Mouse (Mus musculus) midbrain, embryonic 12.5 days (tissue): ENCODE results near the gene Btbd6. TPM values are rescaled to one million over a fixed set of nuclear protein-coding genes. Genes with fewer than 3 reads are reported as not detected.

Experiments
- ATAC-seq: fragments of 200-750 bp; cut with Nextera tagmentation; 2 replicates; pipeline ENCODE4 v1.8.0; 2017; ENCODE audit warnings: low read depth, moderate TSS enrichment, moderate library complexity; ENCODE audit not compliant: low FRiP score
- H3K27ac ChIP-seq: fragments of 300-500 bp; sonication (generic); replicated peaks from 2 replicates; pipeline ENCODE4 v1.5.1; 2016; ENCODE audit warnings: mild to moderate bottlenecking
- H3K27me3 ChIP-seq: fragments of 300-500 bp; sonication (generic); 2 replicates; pipeline ENCODE4 v1.6.1; 2016; ENCODE audit warnings: mild to moderate bottlenecking
- H3K36me3 ChIP-seq: fragments of 300-500 bp; sonication (generic); 2 replicates; pipeline ENCODE4 v1.6.1; 2016
- H3K4me1 ChIP-seq: fragments of 300-500 bp; sonication (generic); 2 replicates; pipeline ENCODE4 v1.6.1; 2016
- H3K4me2 ChIP-seq: fragments of 300-500 bp; sonication (generic); replicated peaks from 2 replicates; pipeline ENCODE4 v1.6.1; 2016; ENCODE audit warnings: mild to moderate bottlenecking, moderate library complexity
- H3K4me3 ChIP-seq: fragments of 300-500 bp; sonication (generic); 2 replicates; pipeline ENCODE4 v1.5.1; 2016; ENCODE audit warnings: mild to moderate bottlenecking
- H3K9ac ChIP-seq: fragments of 300-500 bp; sonication (generic); replicated peaks from 2 replicates; pipeline ENCODE4 v1.6.1; 2016; ENCODE audit warnings: mild to moderate bottlenecking, moderate library complexity
- H3K9me3 ChIP-seq: fragments of 300-500 bp; sonication (generic); 2 replicates; pipeline ENCODE4 v1.6.1; 2016; ENCODE audit warnings: mild to moderate bottlenecking
- WGBS: fragments of 180-500 bp; shearing (Covaris S2); methylation state at CpG from one replicate; pipeline ENCODE4 v1.1.7; 2016; 5-methylcytosine and 5-hydroxymethylcytosine counted together
- polyA plus RNA-seq: library from polyadenylated mRNA; unstranded; fragments of >200 nt; fragmentation: Nextera tagmentation; extraction: Ambion mirVana; gene quantifications from 2 replicates; pipeline ENCODE4 v1.2.1, GENCODE M21; 2016

The Btbd6 gene
- 26.8 and 28.6 TPM in 2 replicates for polyA plus RNA-seq

DNA sequence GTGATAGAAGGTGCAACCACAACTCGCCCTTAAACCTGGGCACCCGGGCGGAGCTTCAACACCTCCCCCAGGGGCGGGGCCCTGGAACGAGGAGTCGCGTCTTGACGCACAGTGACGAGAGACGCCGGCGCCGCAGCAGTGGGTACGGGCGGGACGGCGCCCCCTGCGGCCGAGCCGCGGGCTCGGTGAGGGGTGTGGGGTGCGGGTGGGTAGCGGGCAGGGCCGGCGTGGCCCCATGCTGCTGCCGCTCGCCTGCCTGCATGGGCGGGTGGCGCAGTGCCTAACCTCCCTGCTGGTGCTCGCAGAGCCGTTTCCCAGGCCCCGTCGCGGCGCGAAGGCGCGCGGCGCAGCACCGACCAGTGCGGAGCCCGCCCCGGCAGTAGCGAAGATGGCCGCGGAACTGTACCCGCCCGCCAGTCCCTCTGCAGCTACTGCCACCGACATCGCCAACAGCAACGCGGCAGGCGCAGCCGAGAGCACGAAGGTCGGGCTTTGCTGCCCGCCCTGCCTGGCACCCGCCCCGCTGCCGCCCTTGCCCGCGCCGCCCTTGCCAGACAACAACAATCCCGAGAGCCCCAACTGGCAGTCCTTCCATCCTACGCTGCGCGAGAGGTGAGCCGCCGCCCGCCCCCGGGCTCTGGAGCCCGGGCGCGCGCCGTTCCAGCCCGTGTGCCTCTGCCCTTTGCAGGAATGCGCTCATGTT is at the start of gene Btbd6:
Btbd6 (plus strand) TSS at position 112 of the 703 bp plus-strand sequence.
- peak within 1 kb of the TSS; percentile 90 for H3K27ac ChIP-seq
- peak within 1 kb of the TSS; percentile 87 for H3K4me2 ChIP-seq
- no peaks in the 10 kb centered on the region for H3K9me3 ChIP-seq
- under 1% methylated on average over 61 of the region's 80 CpGs for WGBS
- peak; percentile 94 for ATAC-seq
- H3K36me3 ChIP-seq, result peaks cover 78% of the 10 kb centered on the region
- peaks cover 17% of the 10 kb centered on the region for H3K4me1 ChIP-seq
- H3K4me3 ChIP-seq, result peak within 1 kb of the TSS; percentile 77
- H3K27me3 ChIP-seq, result no peaks in the 10 kb centered on the region
- peak within 1 kb of the TSS; percentile 85 for H3K9ac ChIP-seq

DNA sequence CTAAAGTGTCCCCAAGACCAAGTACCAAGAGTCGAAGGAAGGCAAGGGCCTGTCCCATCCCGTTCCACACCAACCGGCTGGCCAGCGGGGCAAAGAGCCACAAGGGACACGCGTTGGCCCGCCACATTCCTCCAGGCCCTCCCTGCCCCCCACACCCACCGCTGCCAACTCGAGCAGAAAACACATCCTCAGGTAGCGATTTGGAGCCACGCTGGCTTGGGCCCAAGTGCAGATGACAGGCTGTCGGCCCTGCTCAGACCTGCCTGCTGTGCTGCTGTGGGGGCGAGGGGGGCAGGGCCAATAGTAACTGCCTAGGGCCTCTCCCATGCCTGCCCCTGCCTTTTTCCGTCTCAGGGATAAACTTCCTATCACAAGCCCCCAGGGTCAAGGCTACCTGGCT is 49.0 kb upstream of the Btbd6 start:
- Histone ChIP-seq H3K4me2 (0 out of 2 replicates have a peak overlapping the region, but pooled peaks have one; percentile 83), H3K27me3 (peaks cover 64% of the 10 kb centered on the region), H3K4me3 (no peak overlapping the region), H3K9me3 (no peaks in the 10 kb centered on the region), H3K36me3 (no peaks in the 10 kb centered on the region), H3K9ac (no peak overlapping the region), H3K27ac (no peak overlapping the region), H3K4me1 (peaks cover 34% of the 10 kb centered on the region)
- no peak for ATAC-seq
- 69% methylated on average over 14 of the region's 14 CpGs for WGBS

DNA sequence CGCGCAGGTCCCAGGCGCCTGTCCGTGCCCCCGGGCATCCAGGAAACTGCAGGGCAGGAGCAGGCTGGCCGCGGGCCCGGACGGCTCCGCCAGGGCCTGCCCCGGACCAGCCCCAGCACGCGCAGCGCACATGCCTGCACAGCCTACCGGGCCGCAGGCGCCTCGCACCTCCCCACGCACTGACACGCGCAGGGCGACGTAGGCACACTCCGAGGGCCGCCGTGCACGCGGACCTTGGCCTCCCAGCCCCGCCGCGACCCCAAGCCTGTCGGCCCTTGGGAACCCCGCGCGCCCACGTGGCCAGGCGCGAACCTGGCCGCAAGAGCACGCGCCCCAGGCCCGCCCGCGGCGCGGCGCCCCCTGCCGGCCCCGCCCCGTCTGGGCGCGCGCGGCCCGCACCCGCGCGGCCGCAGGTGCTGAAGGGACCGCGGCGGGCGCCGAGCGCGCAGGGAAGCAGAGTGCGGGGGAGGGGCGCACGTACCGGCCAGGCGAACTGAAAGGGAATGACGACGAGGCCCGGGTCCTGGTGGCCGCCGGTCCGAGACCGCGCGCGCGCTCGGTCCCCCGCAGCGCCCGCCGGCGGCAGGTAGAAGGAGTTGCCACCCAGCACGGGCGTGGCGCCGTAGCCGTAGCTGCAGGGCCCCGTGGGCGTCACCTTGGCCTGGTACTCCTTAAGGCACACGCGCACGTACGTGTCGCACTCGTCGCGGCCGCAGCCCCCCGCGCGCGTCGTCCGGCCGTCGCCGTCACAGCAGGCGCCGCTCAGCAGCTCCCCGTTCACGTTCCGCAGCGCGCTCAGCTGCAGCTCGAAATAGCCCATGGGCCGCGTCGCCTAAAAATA is 47.7 kb upstream of the Btbd6 start:
- no peaks in the 10 kb centered on the region for H3K36me3 ChIP-seq
- H3K4me3 ChIP-seq, result peak overlapping the region; percentile 55
- H3K27ac ChIP-seq, result peak overlapping the region; percentile 76
- no peaks in the 10 kb centered on the region for H3K9me3 ChIP-seq
- H3K9ac ChIP-seq, result peak overlapping the region; percentile 65
- H3K27me3 ChIP-seq, result peaks cover 72% of the 10 kb centered on the region
- ATAC-seq, result peak; percentile 44
- WGBS, result 2% methylated on average over 106 of the region's 124 CpGs
- peaks cover 20% of the 10 kb centered on the region for H3K4me1 ChIP-seq
- H3K4me2 ChIP-seq, result peak overlapping the region; percentile 83

DNA sequence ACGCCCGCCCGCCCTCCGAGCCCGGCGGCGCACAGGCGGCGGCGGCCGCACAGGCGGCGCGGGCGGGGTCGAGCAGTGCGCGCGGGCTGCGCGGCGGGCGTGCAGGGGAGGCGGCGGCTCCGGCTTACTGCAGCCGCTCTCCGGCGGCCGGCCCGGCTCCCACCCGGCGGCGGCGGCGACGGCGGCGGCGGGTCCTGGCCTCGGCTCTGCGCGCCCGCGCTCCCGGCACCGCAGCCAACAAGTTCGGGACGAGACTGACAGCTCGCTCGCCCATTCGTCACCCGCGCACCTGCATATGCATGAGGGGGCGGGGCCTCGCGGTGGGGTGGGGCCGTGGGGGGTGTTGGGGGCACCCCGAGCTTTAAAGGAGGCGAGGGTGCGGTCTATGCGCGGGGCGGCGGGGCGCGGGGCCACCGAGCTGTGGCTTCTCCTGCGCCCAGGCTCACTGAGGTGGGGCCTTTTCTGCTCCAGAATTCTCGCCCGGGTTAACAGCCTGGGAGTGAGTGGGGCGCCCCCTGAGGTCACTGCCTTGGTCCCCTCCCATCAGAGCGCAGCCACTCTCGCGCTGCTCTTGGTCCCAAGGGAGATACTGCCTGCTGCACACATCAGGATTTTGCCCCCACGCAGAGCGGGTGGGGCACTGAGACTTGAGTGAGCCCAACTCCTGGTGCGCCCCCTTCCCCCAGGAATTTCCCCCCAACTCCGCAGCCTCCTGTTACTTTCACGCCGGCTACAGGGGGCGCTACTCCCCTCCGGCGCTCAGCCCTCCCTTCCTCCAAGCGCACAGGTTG is 46.5 kb upstream of the Btbd6 start, which contains the start of gene Jag2:
Jag2 (minus strand) TSS at position 215 of the 791 bp plus-strand sequence.
- no peaks in the 10 kb centered on the region for H3K36me3 ChIP-seq
- peak; percentile 52 for ATAC-seq
- peaks cover 72% of the 10 kb centered on the region for H3K27me3 ChIP-seq
- peaks cover 18% of the 10 kb centered on the region for H3K4me1 ChIP-seq
- under 1% methylated on average over 61 of the region's 85 CpGs for WGBS
- peak within 1 kb of the TSS; percentile 55 for H3K4me3 ChIP-seq
- peak within 1 kb of the TSS; percentile 65 for H3K9ac ChIP-seq
- H3K4me2 ChIP-seq, result peak within 1 kb of the TSS; percentile 83
- H3K9me3 ChIP-seq, result no peaks in the 10 kb centered on the region
- peak within 1 kb of the TSS; percentile 76 for H3K27ac ChIP-seq

DNA sequence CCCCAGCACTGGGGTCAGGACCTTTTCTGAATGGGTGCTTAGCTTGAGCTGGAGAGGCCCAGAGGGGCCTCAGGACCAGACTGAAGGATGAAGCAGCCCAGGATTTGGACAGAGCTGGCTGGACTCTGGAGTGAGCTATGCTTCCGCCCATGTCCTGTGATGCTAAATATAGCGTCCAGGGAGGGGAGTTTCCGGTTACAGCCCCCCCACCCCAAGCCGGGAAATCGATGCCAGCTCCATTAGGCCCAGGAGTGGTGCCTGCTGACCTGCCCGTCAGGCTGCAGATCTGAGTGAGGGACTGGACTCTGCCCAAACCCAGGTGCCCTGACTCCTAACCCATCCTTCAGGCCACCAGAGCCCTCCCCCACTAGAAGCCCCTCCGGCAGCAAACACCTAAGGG is 43.6 kb upstream of the Btbd6 start:
- Histone ChIP-seq H3K27me3 (peaks cover 52% of the 10 kb centered on the region), H3K36me3 (no peaks in the 10 kb centered on the region), H3K4me3 (no peak overlapping the region), H3K9me3 (no peaks in the 10 kb centered on the region), H3K4me1 (peaks cover 20% of the 10 kb centered on the region), H3K27ac (no peak overlapping the region), H3K4me2 (no peak overlapping the region), H3K9ac (no peak overlapping the region)
- no peak for ATAC-seq
- 60% methylated on average over 7 of the region's 7 CpGs for WGBS

DNA sequence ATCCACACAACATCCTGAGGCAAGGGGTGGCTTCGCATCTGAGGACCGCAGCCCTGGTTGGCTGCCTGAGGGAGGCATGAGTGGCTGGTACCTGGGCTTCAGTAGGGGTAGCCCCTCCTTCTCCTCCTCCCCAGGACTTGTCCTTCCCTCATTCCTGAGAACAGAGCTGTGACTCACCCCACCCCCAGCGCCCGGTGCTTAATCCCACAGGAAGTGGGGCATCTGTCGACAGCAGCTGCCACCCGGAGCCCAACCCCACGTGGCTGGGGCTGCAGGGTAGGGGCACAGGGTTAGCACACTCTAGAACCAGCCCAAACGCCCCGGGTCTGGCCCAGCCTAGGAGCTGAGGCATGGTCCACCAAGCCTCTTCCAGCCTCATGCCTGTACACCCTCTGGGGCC is 38.4 kb upstream of the Btbd6 start:
- no peaks in the 10 kb centered on the region for H3K36me3 ChIP-seq
- peaks cover 36% of the 10 kb centered on the region for H3K4me1 ChIP-seq
- H3K4me3 ChIP-seq, result no peak overlapping the region
- H3K9ac ChIP-seq, result peak overlapping the region; percentile 8; the same call in 1 of the 2 replicates
- 51% methylated on average over 9 of the region's 9 CpGs for WGBS
- no peak overlapping the region for H3K4me2 ChIP-seq
- no peak for ATAC-seq
- no peaks in the 10 kb centered on the region for H3K9me3 ChIP-seq
- peaks cover 15% of the 10 kb centered on the region for H3K27me3 ChIP-seq
- H3K27ac ChIP-seq, result no peak overlapping the region

DNA sequence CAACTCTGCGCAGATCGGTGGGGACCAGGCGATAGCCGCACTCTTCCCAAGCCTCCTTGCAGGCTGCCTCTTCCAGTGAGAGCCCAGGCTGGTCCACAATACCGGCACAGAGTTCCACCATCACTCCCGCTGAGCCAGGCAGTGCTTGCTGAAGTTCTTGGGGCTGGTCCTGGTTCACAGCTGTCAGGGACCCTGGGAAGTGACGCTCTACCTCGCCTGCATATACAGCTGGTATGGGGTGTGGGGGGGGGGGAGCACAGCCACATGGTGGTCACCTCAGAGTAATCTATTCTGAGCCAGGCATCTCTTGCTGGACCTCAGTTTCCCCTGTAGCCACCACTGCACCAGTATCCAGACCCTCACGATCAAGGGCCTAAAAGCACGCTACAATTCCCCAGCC is 37.9 kb upstream of the Btbd6 start:
- H3K36me3 ChIP-seq, result no peaks in the 10 kb centered on the region
- peaks cover 18% of the 10 kb centered on the region for H3K27me3 ChIP-seq
- H3K27ac ChIP-seq, result no peak overlapping the region
- no peak overlapping the region for H3K4me3 ChIP-seq
- H3K9me3 ChIP-seq, result no peaks in the 10 kb centered on the region
- peak overlapping the region; percentile 8; the same call in 1 of the 2 replicates for H3K9ac ChIP-seq
- H3K4me1 ChIP-seq, result peaks cover 36% of the 10 kb centered on the region
- ATAC-seq, result no peak
- WGBS, result 86% methylated on average over 10 of the region's 10 CpGs
- no peak overlapping the region for H3K4me2 ChIP-seq

DNA sequence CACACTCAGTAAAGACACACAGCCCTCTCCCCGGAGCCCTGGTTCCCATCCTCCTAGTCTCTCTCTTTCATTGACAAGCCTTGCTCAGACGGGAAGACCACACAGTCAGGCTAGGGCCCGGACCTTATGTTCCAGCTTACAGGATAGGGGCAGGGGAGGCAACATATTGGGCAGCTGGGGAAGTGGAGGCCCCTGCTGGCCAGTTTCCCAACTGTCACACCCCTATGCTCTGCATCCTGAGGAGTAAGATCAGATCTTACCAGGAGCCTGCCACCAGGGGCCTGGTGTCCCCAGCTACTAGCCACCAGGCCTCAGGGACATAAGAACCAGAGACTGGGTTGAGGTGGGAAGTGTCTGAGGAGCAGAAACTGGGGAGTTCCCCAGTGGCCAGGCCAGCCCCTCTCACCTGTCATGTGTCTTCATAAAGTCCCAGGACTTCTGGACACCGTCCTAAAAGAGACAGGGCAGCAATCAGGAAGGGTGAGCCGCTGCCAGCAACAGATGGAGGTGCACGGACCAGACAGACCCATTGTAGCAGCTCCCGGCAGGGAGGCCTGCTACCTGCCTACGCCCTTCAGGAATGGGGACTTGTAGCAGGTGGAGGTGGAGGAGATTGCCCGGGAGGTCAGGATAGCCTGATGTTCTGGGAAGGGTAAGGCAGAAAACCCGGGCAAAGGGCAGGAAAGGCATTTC is 37.3 kb upstream of the Btbd6 start:
- WGBS, result 61% methylated on average over 10 of the region's 10 CpGs
- no peak overlapping the region for H3K27ac ChIP-seq
- H3K36me3 ChIP-seq, result no peaks in the 10 kb centered on the region
- no peak overlapping the region for H3K4me3 ChIP-seq
- H3K4me2 ChIP-seq, result no peak overlapping the region
- H3K4me1 ChIP-seq, result peaks cover 36% of the 10 kb centered on the region
- H3K9ac ChIP-seq, result no peak overlapping the region
- H3K27me3 ChIP-seq, result peaks cover 22% of the 10 kb centered on the region
- 0 out of 2 replicates have a peak, but pooled peaks have one; percentile 24 for ATAC-seq
- no peaks in the 10 kb centered on the region for H3K9me3 ChIP-seq

DNA sequence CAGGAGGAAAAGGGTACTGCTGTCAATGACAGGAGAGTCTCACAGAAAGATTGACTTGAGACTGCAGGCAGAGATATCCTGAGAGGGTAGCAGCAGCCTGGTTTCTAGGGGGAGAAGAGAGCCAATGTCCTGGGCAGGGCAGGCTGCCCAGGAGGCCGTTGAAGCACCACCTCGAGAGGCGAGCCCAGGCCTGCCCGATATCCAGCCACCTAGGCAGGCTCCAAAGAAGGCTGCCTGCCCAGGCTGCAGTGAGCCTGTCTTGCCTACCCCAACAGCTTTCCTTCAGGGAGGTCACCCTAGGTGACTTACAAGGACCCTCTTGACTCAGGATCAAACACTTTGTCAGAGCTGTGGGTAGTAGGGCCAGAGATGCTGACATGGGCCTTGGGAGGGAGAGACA is 36.0 kb upstream of the Btbd6 start:
- Histone ChIP-seq H3K36me3 (no peaks in the 10 kb centered on the region), H3K4me1 (peaks cover 36% of the 10 kb centered on the region), H3K27me3 (peaks cover 22% of the 10 kb centered on the region), H3K4me2 (no peak overlapping the region), H3K27ac (no peak overlapping the region), H3K9ac (no peak overlapping the region), H3K9me3 (no peaks in the 10 kb centered on the region), H3K4me3 (no peak overlapping the region)
- ATAC-seq, result no peak
- WGBS, result 96% methylated on average over 4 of the region's 4 CpGs

DNA sequence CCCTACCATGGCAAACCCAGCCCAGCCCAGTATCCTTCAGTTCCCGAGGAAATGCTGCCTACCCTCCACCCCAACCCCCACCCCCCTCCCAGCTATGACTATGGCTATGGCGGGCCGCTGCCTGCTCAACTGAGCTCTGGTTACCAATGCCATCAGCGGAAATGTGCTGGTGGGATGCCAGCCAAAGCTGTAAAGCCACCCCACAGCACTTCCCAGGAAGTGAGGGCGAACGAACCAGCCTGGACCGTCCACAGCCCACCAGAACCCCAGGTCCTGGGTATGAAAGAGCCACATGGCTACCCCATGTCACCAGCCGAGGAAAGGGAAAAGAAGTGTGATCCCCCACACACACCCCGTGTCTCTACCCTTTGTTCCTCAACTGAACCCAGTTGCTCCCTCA is 35.6 kb upstream of the Btbd6 start:
- H3K36me3 ChIP-seq, result no peaks in the 10 kb centered on the region
- H3K27me3 ChIP-seq, result peaks cover 22% of the 10 kb centered on the region
- peaks cover 36% of the 10 kb centered on the region for H3K4me1 ChIP-seq
- H3K4me2 ChIP-seq, result 0 out of 2 replicates have a peak overlapping the region, but pooled peaks have one; percentile 69
- H3K27ac ChIP-seq, result no peak overlapping the region
- H3K9me3 ChIP-seq, result no peaks in the 10 kb centered on the region
- 0 out of 2 replicates have a peak overlapping the region, but pooled peaks have one; percentile 65 for H3K4me3 ChIP-seq
- ATAC-seq, result no peak
- no peak overlapping the region for H3K9ac ChIP-seq
- 84% methylated on average over 9 of the region's 9 CpGs for WGBS
